Mouse (Mus musculus) heart, postnatal 0 days (tissue): ENCODE results near the gene Zc3h18.

ENCODE experiments used
- CTCF ChIP-seq: IDR thresholded peaks from 2 replicates; pipeline ENCODE4 v1.5.1; 2016; ENCODE audit warnings: antibody characterized with exemption, control low read depth, low read depth
- EP300 ChIP-seq: IDR thresholded peaks from 2 replicates; pipeline ENCODE4 v1.6.1; 2016; ENCODE audit warnings: antibody characterized with exemption, low read depth

GRCm38 (mm10) chr8:122421376-122422070 is 45.1 kb downstream of the Zc3h18 start, which contains the start of gene Il17c:
- TF ChIP-seq EP300 (no peak), CTCF (no peak)
